Mouse (Mus musculus): ENCODE measurements around the gene Fmnl2. TPM values are rescaled to one million over a fixed set of nuclear protein-coding genes. Genes with fewer than 3 reads are reported as not detected.

Fmnl2 gene
- polyA plus RNA-seq, 1 experiment from 2014 or later, result 15.1 TPM

DNA sequence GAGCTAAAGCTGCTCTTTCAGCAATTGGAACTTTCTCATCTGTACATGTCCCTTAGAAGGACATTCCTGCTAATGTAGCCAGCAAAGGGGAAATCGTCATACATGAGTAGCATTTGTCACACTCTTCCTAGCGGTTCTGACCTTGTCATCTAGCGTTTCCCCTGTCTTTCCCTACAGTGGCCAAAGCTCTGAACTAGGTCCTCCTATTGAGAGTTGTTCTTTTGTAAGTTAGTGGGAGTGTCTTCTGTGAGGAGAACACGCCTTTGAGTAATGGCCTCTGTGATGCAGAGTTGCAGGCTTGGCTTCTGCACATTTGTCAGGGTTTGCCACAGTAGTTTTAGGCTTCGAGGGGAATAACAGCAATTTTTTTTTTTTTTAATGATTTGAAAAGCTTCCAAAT is 250.9 kb downstream of the Fmnl2 start:
- Histone ChIP-seq H3K27ac (no peak overlapping the region), H3K9me3 (replicated peaks) (no peaks in the 10 kb centered on the region), H3K4me2 (replicated peaks) (no peak overlapping the region), H3K9ac (no peak overlapping the region), H3K36me3 (peaks cover 60% of the 10 kb centered on the region), H3K4me1 (no peaks in the 10 kb centered on the region), H3K27me3 (no peaks in the 10 kb centered on the region), H3K4me3 (no peak overlapping the region)
- ATAC-seq (ENCODE audit: low FRiP score), result no peak
- 77% methylated on average over 5 of the region's 5 CpGs for WGBS

DNA sequence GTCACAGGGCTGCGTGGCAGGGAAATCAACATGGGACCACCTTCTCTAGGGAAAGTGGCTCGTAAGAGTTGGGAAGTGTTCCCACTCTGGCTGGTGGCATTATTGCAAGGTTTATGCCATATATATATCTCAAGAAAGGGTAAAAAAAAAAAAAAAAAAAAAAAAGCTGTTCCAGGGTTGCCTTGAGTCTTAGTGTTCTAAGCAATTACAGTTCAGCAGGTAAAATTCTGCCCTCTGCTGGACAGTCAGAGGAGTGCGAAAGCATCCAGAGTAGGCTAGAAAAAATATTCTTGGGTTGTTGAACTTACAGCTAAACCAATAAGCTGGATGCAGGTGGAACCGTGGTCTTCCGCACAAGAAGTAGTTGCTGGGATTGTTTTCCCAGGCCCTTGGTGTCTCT is 264.1 kb downstream of the Fmnl2 start:
- H3K4me2 ChIP-seq (replicated peaks), result no peak overlapping the region
- H3K9me3 ChIP-seq (replicated peaks), result no peaks in the 10 kb centered on the region
- H3K4me3 ChIP-seq, result no peak overlapping the region
- no peak for ATAC-seq (ENCODE audit: low FRiP score)
- WGBS, result 78% methylated on average over 5 of the region's 5 CpGs
- H3K4me1 ChIP-seq, result no peaks in the 10 kb centered on the region
- H3K9ac ChIP-seq, result no peak overlapping the region
- H3K27me3 ChIP-seq, result no peaks in the 10 kb centered on the region
- peaks cover 55% of the 10 kb centered on the region for H3K36me3 ChIP-seq
- no peak overlapping the region for H3K27ac ChIP-seq

DNA sequence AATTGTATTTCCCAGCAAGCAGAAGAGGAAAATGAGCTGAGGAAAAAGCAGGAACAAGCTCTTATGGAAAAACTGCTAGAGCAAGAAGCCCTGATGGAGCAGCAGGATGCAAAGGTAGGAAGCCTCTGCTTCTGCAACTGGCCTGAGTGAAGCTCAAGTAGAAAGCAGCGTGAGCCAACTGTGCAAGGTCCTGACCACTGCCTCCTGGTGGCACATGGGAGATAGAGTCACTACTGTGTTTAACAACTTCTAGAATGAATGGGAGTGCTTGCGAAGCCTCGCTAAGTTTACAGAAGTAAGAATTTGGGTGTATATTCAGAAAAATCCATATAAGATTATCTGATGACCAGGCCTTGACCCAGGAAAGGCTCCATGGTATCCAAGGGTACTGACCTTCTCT is 268.3 kb downstream of the Fmnl2 start:
- no peak overlapping the region for H3K4me2 ChIP-seq (replicated peaks)
- no peaks in the 10 kb centered on the region for H3K9me3 ChIP-seq (replicated peaks)
- no peak overlapping the region for H3K4me3 ChIP-seq
- ATAC-seq (ENCODE audit: low FRiP score), result no peak
- WGBS, result 88% methylated on average over 3 of the region's 3 CpGs
- H3K9ac ChIP-seq, result no peak overlapping the region
- peaks cover 52% of the 10 kb centered on the region for H3K36me3 ChIP-seq
- no peaks in the 10 kb centered on the region for H3K27me3 ChIP-seq
- no peak overlapping the region for H3K27ac ChIP-seq
- H3K4me1 ChIP-seq, result no peaks in the 10 kb centered on the region

DNA sequence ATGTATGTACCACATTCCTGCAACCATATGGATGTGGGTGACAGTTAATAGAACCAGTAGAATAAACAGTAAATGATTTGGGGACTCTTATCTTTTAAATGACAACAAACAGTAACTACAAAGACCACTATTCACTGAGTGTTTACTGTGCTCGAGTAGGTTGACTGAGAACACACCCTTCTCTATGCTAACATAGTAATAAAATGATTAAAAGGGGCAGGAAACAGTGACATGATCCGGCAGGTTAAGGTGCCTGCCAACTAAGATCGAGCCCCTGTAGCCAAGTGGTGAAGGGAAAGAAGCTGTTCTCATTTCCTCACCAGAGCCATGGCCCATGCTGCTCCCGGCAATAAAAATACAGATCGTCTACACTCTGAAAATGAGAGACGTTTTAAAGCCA is 271.4 kb downstream of the Fmnl2 start:
- H3K27me3 ChIP-seq, result no peaks in the 10 kb centered on the region
- no peak overlapping the region for H3K4me3 ChIP-seq
- ATAC-seq (ENCODE audit: low FRiP score), result no peak
- no peaks in the 10 kb centered on the region for H3K9me3 ChIP-seq (replicated peaks)
- no peaks in the 10 kb centered on the region for H3K4me1 ChIP-seq
- no peak overlapping the region for H3K4me2 ChIP-seq (replicated peaks)
- peaks cover 47% of the 10 kb centered on the region for H3K36me3 ChIP-seq
- no peak overlapping the region for H3K27ac ChIP-seq
- WGBS, result 92% methylated on average over 6 of the region's 6 CpGs
- no peak overlapping the region for H3K9ac ChIP-seq

DNA sequence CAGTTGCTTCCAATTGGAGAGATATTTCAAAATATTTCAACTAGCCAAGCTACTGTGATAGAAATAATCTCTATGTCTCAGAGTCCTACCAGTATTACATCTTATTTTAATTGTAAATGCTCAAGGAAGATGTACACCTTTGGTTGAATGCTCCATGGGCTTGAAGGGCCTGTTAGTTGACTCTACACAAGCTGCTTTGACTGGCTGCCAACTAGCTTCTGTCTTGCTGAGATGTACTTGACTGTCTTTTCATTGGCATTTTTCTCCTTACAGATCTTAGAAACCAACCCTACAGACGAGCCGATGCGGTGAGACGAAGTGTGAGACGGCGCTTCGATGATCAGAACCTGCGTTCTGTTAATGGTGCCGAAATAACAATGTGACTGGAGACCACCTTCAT is 273.9 kb downstream of the Fmnl2 start:
- ATAC-seq (ENCODE audit: low FRiP score), result no peak
- no peaks in the 10 kb centered on the region for H3K9me3 ChIP-seq (replicated peaks)
- H3K27me3 ChIP-seq, result no peaks in the 10 kb centered on the region
- no peak overlapping the region for H3K27ac ChIP-seq
- H3K4me1 ChIP-seq, result no peaks in the 10 kb centered on the region
- no peak overlapping the region for H3K9ac ChIP-seq
- H3K4me2 ChIP-seq (replicated peaks), result no peak overlapping the region
- 94% methylated on average over 9 of the region's 9 CpGs for WGBS
- no peak overlapping the region for H3K4me3 ChIP-seq
- peaks cover 34% of the 10 kb centered on the region for H3K36me3 ChIP-seq

DNA sequence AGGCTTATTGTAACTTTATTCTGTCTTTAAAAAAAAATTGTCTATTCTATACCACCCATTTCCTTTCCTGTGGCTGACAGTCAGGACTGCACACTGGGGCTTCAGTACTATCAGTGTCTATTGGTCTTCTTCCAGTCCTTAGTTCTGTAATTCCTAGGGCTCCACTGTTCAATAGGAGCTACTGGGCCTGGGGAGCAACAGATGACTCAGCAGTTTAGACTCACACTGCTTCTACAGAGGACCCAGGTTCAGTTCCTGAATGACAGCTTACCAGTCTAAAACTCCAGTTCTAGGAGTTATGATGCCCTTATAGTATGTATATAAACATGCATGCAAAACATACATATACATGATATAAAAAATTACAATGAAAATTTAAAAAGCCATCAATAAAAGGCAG is 289.2 kb downstream of the Fmnl2 start:
- Histone ChIP-seq H3K27ac (no peak overlapping the region), H3K36me3 (peaks cover 33% of the 10 kb centered on the region), H3K4me2 (replicated peaks) (no peak overlapping the region), H3K27me3 (no peaks in the 10 kb centered on the region), H3K4me1 (no peaks in the 10 kb centered on the region), H3K9me3 (replicated peaks) (no peaks in the 10 kb centered on the region), H3K4me3 (no peak overlapping the region), H3K9ac (no peak overlapping the region)
- ATAC-seq (ENCODE audit: low FRiP score), result no peak

DNA sequence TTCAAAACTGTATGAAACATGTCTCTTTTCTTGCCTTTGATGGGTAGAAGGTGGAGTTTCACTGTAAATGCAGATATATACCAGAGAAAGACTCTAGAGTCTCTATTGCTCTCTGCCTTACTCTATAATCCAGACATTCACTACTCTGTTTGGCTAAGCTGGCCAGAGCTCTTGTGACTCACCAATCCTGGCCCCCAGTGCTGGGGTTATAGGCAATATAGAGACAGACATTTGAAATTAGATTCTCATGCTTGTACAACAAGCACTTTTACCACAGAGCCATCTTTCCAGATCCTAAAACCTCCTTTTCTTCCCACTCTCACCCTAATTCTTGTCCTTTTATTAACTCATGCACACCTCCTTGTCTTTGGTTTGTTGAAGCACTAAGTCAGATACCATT is 316.3 kb downstream of the Fmnl2 start:
- ATAC-seq (ENCODE audit: low FRiP score), result no peak
- no peak overlapping the region for H3K9ac ChIP-seq
- H3K9me3 ChIP-seq (replicated peaks), result no peaks in the 10 kb centered on the region
- no peaks in the 10 kb centered on the region for H3K27me3 ChIP-seq
- H3K4me1 ChIP-seq, result no peaks in the 10 kb centered on the region
- no peak overlapping the region for H3K4me3 ChIP-seq
- H3K27ac ChIP-seq, result no peak overlapping the region
- H3K4me2 ChIP-seq (replicated peaks), result no peak overlapping the region
- peaks cover 18% of the 10 kb centered on the region for H3K36me3 ChIP-seq

DNA sequence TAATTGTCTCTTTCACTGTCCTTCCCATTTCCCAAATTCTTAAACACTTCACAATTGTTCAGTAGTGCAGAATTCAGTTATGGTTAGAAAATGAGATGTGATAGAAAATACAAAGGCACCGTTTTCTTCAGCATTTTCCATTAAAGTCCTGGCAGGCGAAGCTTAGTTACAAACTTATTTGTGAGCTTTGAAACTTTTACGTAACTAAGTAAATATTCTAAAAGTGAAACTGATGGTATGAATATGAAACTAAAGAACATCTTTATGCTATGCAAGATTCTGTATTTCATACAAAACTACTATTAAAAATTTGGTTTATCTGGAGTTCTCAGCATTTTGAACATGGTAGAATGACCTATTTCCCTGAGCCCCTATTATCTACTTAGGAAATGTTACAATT is 321.3 kb downstream of the Fmnl2 start:
- no peak overlapping the region for H3K27ac ChIP-seq
- 95% methylated on average over 3 of the region's 3 CpGs for WGBS

DNA sequence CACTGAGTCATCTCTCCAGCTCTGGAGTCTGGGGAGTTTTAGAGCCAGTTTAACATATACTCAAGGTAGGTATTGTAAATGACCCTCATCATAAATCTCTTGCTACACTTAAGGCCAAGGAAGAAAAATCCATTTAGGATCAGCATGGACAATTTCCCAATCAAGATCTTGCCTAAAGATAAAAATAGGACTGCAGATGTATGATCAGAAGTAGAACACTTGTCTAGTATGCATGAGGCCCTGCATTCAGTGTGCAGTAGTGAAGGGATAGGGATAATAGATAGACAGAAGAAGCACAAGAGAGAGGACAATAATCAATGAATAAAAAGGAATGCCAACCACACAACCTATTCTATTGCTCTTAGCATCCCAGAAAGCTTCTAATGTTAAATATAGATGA is 322.2 kb downstream of the Fmnl2 start:
- H3K4me3 ChIP-seq, result no peak overlapping the region
- no peak overlapping the region for H3K4me2 ChIP-seq (replicated peaks)
- no peaks in the 10 kb centered on the region for H3K4me1 ChIP-seq
- H3K27ac ChIP-seq, result no peak overlapping the region
- no peak for ATAC-seq (ENCODE audit: low FRiP score)
- no peaks in the 10 kb centered on the region for H3K27me3 ChIP-seq
- no peak overlapping the region for H3K9ac ChIP-seq
- H3K9me3 ChIP-seq (replicated peaks), result no peaks in the 10 kb centered on the region
- peaks cover 12% of the 10 kb centered on the region for H3K36me3 ChIP-seq

More for the DNA sequence above, 321.3 kb downstream of the Fmnl2 start:
- no peak overlapping the region for H3K4me2 ChIP-seq (replicated peaks)
- no peaks in the 10 kb centered on the region for H3K9me3 ChIP-seq (replicated peaks)
- no peak for ATAC-seq (ENCODE audit: low FRiP score)
- H3K27me3 ChIP-seq, result no peaks in the 10 kb centered on the region
- H3K4me1 ChIP-seq, result no peaks in the 10 kb centered on the region
- H3K36me3 ChIP-seq, result peaks cover 18% of the 10 kb centered on the region
- H3K4me3 ChIP-seq, result no peak overlapping the region
- H3K9ac ChIP-seq, result no peak overlapping the region

Other genes starting within 250 kb of the Fmnl2 start
- gene Cacnb4, start 181.0 kb upstream of the Fmnl2 start, polyA plus RNA-seq (2016; fragmentation: Nextera tagmentation; extraction: Ambion mirVana), result 5.9 and 8.0 TPM in 2 replicates
- 48.2 and 48.8 TPM in 2 replicates for gene Stam2, start 115.6 kb upstream of the Fmnl2 start, polyA plus RNA-seq (2016; fragmentation: Nextera tagmentation; extraction: Ambion mirVana)

All from hindbrain, embryonic 12.5 days (tissue).